Mouse (Mus musculus) ES-E14 (cell line): ENCODE data around the gene Atp1b3. TPM values are rescaled to one million over a fixed set of nuclear protein-coding genes. Genes with fewer than 3 reads are reported as not detected.

Experiments
- DNase-seq: peaks from one replicate; pipeline ENCODE4 v3.0.0-alpha.2; 2013; ENCODE audit warnings: low read depth, low spot score
- H3K27ac ChIP-seq: 2 replicates; pipeline ENCODE4 v1.5.1; 2012; ENCODE audit warnings: low read depth, mild to moderate bottlenecking, low read length, moderate library complexity, mixed read lengths; ENCODE audit not compliant: poor library complexity, insufficient read depth, severe bottlenecking
- H3K36me3 ChIP-seq: 2 replicates; pipeline ENCODE4 v1.6.1; 2012; ENCODE audit warnings: mild to moderate bottlenecking, low read length, moderate library complexity, mixed read lengths; ENCODE audit not compliant: control insufficient read depth, poor library complexity, insufficient read depth, severe bottlenecking
- H3K4me1 ChIP-seq, 2 experiments: fragments of 150-350 bp in 1 of 2; sonication (generic) in 1 of 2; 2 replicates each; pipeline ENCODE4 v1.6.1; 2012; ENCODE audit warnings: low read length in 2 of 2, mild to moderate bottlenecking in 1 of 2, mixed read lengths in 1 of 2; ENCODE audit not compliant: control insufficient read depth in 2 of 2, insufficient read depth in 2 of 2, poor library complexity in 1 of 2
- H3K4me3 ChIP-seq, 2 experiments: fragments of 150-350 bp in 1 of 2; sonication (generic) in 1 of 2; 2 replicates each; pipeline ENCODE4 v1.5.1; 2012; ENCODE audit warnings: low read length in 2 of 2, low read depth in 1 of 2, mild to moderate bottlenecking in 1 of 2, mixed read lengths in 1 of 2; ENCODE audit not compliant: insufficient read depth in 1 of 2, poor library complexity in 1 of 2, severe bottlenecking in 1 of 2
- H3K9ac ChIP-seq: 2 replicates; pipeline ENCODE4 v1.6.1; 2012; ENCODE audit warnings: low read depth, mild to moderate bottlenecking, low read length, mixed read lengths; ENCODE audit not compliant: poor library complexity, insufficient read depth, severe bottlenecking
- H3K9me3 ChIP-seq: fragments of 150-350 bp; sonication (generic); 2 replicates; pipeline ENCODE4 v1.6.1; 2012; ENCODE audit warnings: low read depth, mild to moderate bottlenecking, low read length; ENCODE audit not compliant: control insufficient read depth, insufficient read depth
- CHD2 ChIP-seq: IDR thresholded peaks from 2 replicates; pipeline ENCODE4 v1.6.1; 2014; ENCODE audit warnings: mild to moderate bottlenecking, low read depth, low read length, inconsistent platforms
- HCFC1 ChIP-seq: IDR thresholded peaks from 2 replicates; pipeline ENCODE4 v1.6.1; 2012; ENCODE audit warnings: low read length, inconsistent platforms, borderline replicate concordance; ENCODE audit not compliant: insufficient read depth
- MAFK ChIP-seq: IDR thresholded peaks from 2 replicates; pipeline ENCODE4 v1.6.1; 2014; ENCODE audit warnings: mild to moderate bottlenecking, low read depth, low read length, inconsistent platforms; ENCODE audit not compliant: insufficient read depth
- ZC3H11A ChIP-seq: IDR thresholded peaks from 2 replicates; pipeline ENCODE4 v1.6.1; 2012; ENCODE audit warnings: low read depth, mild to moderate bottlenecking, inconsistent platforms, low read length, borderline replicate concordance
- ZNF384 ChIP-seq: IDR thresholded peaks from 2 replicates; pipeline ENCODE4 v1.6.1; 2012; ENCODE audit warnings: low read depth, low read length, inconsistent platforms
- in situ Hi-C, 2 experiments: fragments of 600-800 bp; cut with MboI; formaldehyde crosslinking; loops; one replicate each; pipeline ENCODE4 v1.15.1; 2025; ENCODE audit warnings: low sequenced_read_pairs in 2 of 2, inconsistent platforms in 1 of 2; ENCODE audit not compliant: unreplicated experiment in 2 of 2
- total RNA-seq: library from RNA; depleted of rRNA; stranded (reverse); fragments of 300-350 nt; gene quantifications from 2 replicates; pipeline ENCODE4 v1.2.3, GENCODE M21; 2012

Gene Atp1b3
- total RNA-seq, 1 experiment = 132 TPM

DNA sequence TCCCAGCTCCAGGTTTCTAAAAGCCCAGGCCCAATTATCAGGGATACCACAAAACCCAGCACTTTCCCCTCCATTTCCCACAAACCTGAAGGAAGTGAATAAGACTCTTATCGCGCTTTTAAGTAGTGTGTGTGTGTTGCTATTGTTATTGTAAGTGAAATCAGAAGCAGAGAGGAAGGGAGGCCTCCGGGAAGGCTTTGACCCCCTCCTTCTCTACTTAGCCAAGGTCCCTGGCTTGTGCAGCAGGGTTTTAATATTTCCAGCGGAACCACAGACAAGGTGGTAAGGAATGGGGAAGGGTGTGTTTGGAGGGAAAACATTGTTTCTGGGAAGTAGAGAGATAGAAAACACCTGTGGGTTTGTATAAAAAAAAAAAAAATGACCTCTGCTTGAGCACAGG lies 34.4 kb upstream of the Atp1b3 start:
- Histone ChIP-seq H3K27ac (no peak overlapping the region), H3K4me1 (peaks cover 3 to 16% of the 10 kb centered on the region in 2 experiments; a peak in 3 of 4 replicates)
- in situ Hi-C loops = no loop called here

DNA sequence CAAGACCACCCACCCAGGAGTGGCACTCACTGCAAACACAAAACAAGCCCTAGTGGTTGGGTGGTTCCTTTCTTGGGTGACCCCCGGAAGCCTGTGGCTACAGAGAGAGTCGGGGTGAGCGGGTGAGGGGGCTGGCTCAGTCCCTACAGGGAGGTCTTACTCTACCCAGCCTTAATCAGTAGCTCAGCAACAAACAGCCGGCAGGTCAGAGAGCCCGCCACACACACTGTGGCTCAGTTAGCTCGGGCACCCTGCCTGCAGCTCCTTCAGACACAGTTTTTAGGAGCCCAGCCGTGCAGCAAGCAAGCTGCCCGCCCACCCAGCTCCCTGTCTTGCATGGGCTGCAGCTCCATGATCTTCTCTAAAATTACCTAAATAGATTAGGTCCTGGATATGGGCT lies 33.9 kb upstream of the Atp1b3 start:
- Histone ChIP-seq H3K4me1 (peaks cover 3 to 16% of the 10 kb centered on the region in 2 experiments; a peak in 3 of 4 replicates), H3K9ac (peak overlapping the region; percentile 57; the same call in 1 of the 2 replicates), H3K4me3 (peak overlapping the region; percentile 39 to 49), H3K36me3 (no peaks in the 10 kb centered on the region), H3K27ac (no peak overlapping the region), H3K9me3 (no peaks in the 10 kb centered on the region)
- no peak for DNase-seq
- in situ Hi-C loops = no loop called here
- TF ChIP-seq HCFC1 = no peak
- TF ChIP-seq CHD2 = no peak
- TF ChIP-seq MAFK = no peak
- no peak for TF ChIP-seq ZC3H11A
- TF ChIP-seq ZNF384 = no peak

More for the DNA sequence above, 34.4 kb upstream of the Atp1b3 start:
- DNase-seq = no peak
- H3K4me3 ChIP-seq = peak overlapping the region; percentile 39 to 49
- no peaks in the 10 kb centered on the region for H3K36me3 ChIP-seq
- peak overlapping the region; percentile 57; the same call in 1 of the 2 replicates for H3K9ac ChIP-seq
- no peaks in the 10 kb centered on the region for H3K9me3 ChIP-seq
- TF ChIP-seq ZC3H11A = no peak
- no peak for TF ChIP-seq ZNF384
- no peak for TF ChIP-seq CHD2
- TF ChIP-seq HCFC1 = no peak

DNA sequence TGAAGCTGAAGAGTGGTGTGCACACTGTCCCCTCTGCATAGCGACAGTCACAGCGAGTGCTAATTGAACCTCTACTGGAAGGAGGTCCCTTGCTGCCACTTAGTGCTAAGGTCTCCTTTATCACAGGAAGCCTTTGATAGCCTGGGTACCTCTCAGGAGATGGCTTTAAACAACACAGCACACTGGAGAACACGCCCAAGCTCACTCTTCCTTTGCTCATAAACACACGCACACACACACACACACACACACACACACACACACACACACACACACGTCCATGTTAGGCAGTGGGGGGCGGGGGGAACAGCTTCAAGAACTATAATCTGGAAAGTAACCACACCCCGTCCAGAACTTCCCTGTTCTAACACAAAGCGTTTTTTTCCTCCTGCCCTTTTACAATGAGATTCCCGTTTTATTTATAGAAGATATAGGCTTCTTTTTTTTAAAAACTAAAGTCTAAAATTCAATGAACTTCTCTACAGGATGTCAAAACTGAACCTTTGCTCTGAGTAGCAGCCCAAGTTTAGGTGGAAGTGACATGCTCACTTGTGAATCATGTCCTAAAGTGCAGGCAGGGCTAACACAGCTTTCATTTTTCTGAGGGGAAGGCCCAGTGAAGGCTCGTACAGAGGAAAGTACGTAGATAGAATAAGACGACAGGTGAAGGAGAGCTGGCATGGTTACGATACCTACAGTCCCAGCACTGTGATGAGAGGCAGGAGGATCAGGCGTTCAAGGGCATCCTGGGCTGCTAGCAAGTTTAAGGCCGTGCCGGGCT lies 30.9 kb upstream of the Atp1b3 start:
- Histone ChIP-seq H3K9me3 (no peaks in the 10 kb centered on the region), H3K9ac (no peak overlapping the region), H3K27ac (no peak overlapping the region), H3K4me1 (peaks cover 3 to 16% of the 10 kb centered on the region in 2 experiments; a peak in 3 of 4 replicates), H3K36me3 (no peaks in the 10 kb centered on the region), H3K4me3 (no peak overlapping the region)
- TF ChIP-seq CHD2 (no peak), ZC3H11A (no peak), HCFC1 (no peak), ZNF384 (no peak), MAFK (no peak)
- no peak for DNase-seq
- in situ Hi-C loops = no loop called here

DNA sequence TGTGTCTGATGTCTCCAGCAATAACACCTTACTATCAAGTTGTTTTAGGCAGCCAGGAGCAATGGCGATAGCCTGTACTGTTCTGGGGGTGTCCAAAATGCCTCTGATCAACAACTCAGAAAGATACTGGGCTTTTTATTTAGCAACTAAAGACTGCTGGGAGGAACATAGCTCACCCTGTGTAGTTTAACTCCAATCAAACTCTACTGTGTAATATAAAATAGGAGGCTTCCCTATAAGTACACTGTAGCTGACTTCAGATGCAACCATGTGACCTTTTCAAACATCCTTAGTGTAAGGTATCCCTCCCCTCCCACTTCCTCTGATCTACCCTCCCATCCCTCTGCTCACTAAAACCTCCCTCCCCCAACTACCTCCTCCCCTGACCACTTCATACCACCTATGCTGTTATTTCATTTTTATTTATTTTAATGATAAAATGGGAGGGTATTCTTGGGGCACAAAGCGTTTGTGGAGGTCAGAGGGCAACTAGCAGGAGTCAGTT lies 29.5 kb upstream of the Atp1b3 start:
- Histone ChIP-seq H3K9me3 (no peaks in the 10 kb centered on the region), H3K36me3 (no peaks in the 10 kb centered on the region), H3K9ac (no peak overlapping the region), H3K4me3 (no peak overlapping the region), H3K27ac (no peak overlapping the region), H3K4me1 (peaks cover 3 to 14% of the 10 kb centered on the region in 2 experiments; a peak in 2 of 4 replicates)
- no peak for DNase-seq
- TF ChIP-seq MAFK (no peak), ZC3H11A (no peak), HCFC1 (no peak), CHD2 (no peak), ZNF384 (no peak)
- in situ Hi-C loops = no loop called here

DNA sequence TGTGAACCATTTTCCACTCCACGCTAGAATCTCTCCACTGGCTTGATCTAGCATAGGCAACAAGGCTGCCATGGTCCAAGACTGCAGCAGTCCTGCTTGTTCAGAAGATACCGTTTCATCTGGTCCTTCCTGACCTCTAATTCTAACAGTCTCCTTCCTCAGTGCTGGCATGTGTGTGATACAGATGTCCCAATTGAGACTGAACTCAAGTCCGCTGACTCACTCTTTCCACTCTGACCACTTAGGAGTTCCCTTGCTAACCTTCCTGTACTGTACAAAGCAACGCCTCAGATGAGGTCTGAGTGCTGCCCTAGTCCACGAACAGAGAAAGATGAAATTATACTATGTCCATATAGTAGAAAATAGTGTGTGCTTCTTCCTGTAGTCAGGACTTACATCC lies 28.9 kb upstream of the Atp1b3 start:
- Histone ChIP-seq H3K9me3 (no peaks in the 10 kb centered on the region), H3K4me3 (no peak overlapping the region), H3K4me1 (peaks cover 3 to 13% of the 10 kb centered on the region in 2 experiments; a peak in 2 of 4 replicates), H3K36me3 (no peaks in the 10 kb centered on the region), H3K27ac (no peak overlapping the region), H3K9ac (no peak overlapping the region)
- DNase-seq = no peak
- in situ Hi-C loops = no loop called here
- no peak for TF ChIP-seq CHD2
- TF ChIP-seq HCFC1 = no peak
- TF ChIP-seq MAFK = no peak
- no peak for TF ChIP-seq ZNF384
- no peak for TF ChIP-seq ZC3H11A
